Mouse (Mus musculus) layer of hippocampus, adult 11-12 months (tissue): Measurements from ENCODE around the gene Oaz1.
"Not testable (repeated sequence)": the region's sequence is repeated elsewhere in the genome, so short reads cannot be mapped to it uniquely, and the experiment has no call there.

Experiments
- DNase-seq: peaks from one replicate; pipeline ENCODE4 v3.0.0; 2022; ENCODE audit warnings: low spot score

Gene Oaz1

GRCm38 (mm10) chr10:80802204-80802912, 24.1 kb upstream of the Oaz1 start:
- no peak for DNase-seq

- no peak for DNase-seq
Observed at GRCm38 (mm10) chr10:80802996-80803395, 23.5 kb upstream of the Oaz1 start.

- no peak for DNase-seq
Observed at GRCm38 (mm10) chr10:80804340-80804739, 22.1 kb upstream of the Oaz1 start.

- no peak for DNase-seq
Observed at GRCm38 (mm10) chr10:80804916-80805315, 21.5 kb upstream of the Oaz1 start, which contains the start of gene Amh. Gene Amh (plus strand): TSS chr10:80805243.

GRCm38 (mm10) chr10:80805322-80805721, 21.1 kb upstream of the Oaz1 start:
- no peak for DNase-seq

- DNase-seq, result peak; percentile 85
Observed at GRCm38 (mm10) chr10:80805925-80806324, 20.5 kb upstream of the Oaz1 start.

- DNase-seq, result no peak
Observed at GRCm38 (mm10) chr10:80806341-80807056, 20.0 kb upstream of the Oaz1 start.

GRCm38 (mm10) chr10:80807057-80807627, 19.3 kb upstream of the Oaz1 start:
- peak; percentile 85 for DNase-seq

- DNase-seq, result no peak
Observed at GRCm38 (mm10) chr10:80808099-80808984, 18.1 kb upstream of the Oaz1 start.

GRCm38 (mm10) chr10:80808985-80809632, 17.3 kb upstream of the Oaz1 start:
- no peak for DNase-seq

- DNase-seq, result no peak
Observed at GRCm38 (mm10) chr10:80810084-80810483, 16.4 kb upstream of the Oaz1 start.

GRCm38 (mm10) chr10:80812391-80813041, 13.9 kb upstream of the Oaz1 start:
- no peak for DNase-seq

GRCm38 (mm10) chr10:80813366-80813765, 13.1 kb upstream of the Oaz1 start, which contains the start of gene Jsrp1:
Gene Jsrp1 (minus strand): TSS chr10:80813498.
- DNase-seq, result no peak

GRCm38 (mm10) chr10:80814800-80815199, 11.7 kb upstream of the Oaz1 start:
- no peak for DNase-seq

GRCm38 (mm10) chr10:80816303-80816702, 10.2 kb upstream of the Oaz1 start:
- not testable (repeated sequence) for DNase-seq

- DNase-seq, result no peak
Observed at GRCm38 (mm10) chr10:80817164-80817563, 9.3 kb upstream of the Oaz1 start.

- DNase-seq, result not testable (repeated sequence)
Observed at GRCm38 (mm10) chr10:80817955-80818354, 8.5 kb upstream of the Oaz1 start.

- DNase-seq, result no peak
Observed at GRCm38 (mm10) chr10:80818599-80819281, 7.7 kb upstream of the Oaz1 start.

- no peak for DNase-seq
Observed at GRCm38 (mm10) chr10:80819406-80819805, 7.0 kb upstream of the Oaz1 start.

GRCm38 (mm10) chr10:80821991-80822390, 4.5 kb upstream of the Oaz1 start:
- no peak for DNase-seq
